Mouse (Mus musculus) kidney, embryonic 14.5 days (tissue): ENCODE measurements at regions not wholly inside any gene's neighbourhood (a gene's known extent, or its start where the extent isn't known, plus 50 kb on each side); places are given as distances from the start of the nearest gene placed in this dataset.
A peak's percentile ranks its signal among the peaks of the same experiment; 100 is the strongest.

Source experiments
- ATAC-seq: fragments of 200-750 bp; cut with Nextera tagmentation; 2 replicates; pipeline ENCODE4 v1.8.0; 2017; ENCODE audit warnings: moderate number of reproducible peaks, mild to moderate bottlenecking, moderate TSS enrichment, moderate library complexity; ENCODE audit not compliant: low FRiP score, low TSS enrichment
- H3K27ac ChIP-seq: fragments of 300-500 bp; sonication (generic); 2 replicates; pipeline ENCODE4 v1.5.1; 2014; ENCODE audit warnings: low read depth, mild to moderate bottlenecking, low read length, moderate library complexity, mixed read lengths
- H3K27me3 ChIP-seq: fragments of 300-500 bp; sonication (generic); 2 replicates; pipeline ENCODE4 v1.6.1; 2014; ENCODE audit warnings: mild to moderate bottlenecking, low read length; ENCODE audit not compliant: control insufficient read depth, insufficient read depth
- H3K36me3 ChIP-seq: fragments of 300-500 bp; sonication (generic); 2 replicates; pipeline ENCODE4 v1.6.1; 2014; ENCODE audit warnings: low read length, mixed read lengths; ENCODE audit not compliant: control insufficient read depth, insufficient read depth
- H3K4me1 ChIP-seq: fragments of 300-500 bp; sonication (generic); 2 replicates; pipeline ENCODE4 v1.6.1; 2014; ENCODE audit warnings: low read length, mixed read lengths; ENCODE audit not compliant: control insufficient read depth, insufficient read depth
- H3K4me2 ChIP-seq: fragments of 300-500 bp; sonication (generic); replicated peaks from 2 replicates; pipeline ENCODE4 v1.6.1; 2014; ENCODE audit warnings: low read depth, mild to moderate bottlenecking, low read length
- H3K4me3 ChIP-seq: fragments of 300-500 bp; sonication (generic); 2 replicates; pipeline ENCODE4 v1.5.1; 2014; ENCODE audit warnings: mild to moderate bottlenecking, low read length
- H3K9ac ChIP-seq: fragments of 300-500 bp; sonication (generic); 2 replicates; pipeline ENCODE4 v1.6.1; 2014; ENCODE audit warnings: low read depth, mild to moderate bottlenecking, low read length, moderate library complexity
- H3K9me3 ChIP-seq: fragments of 300-500 bp; sonication (generic); 2 replicates; pipeline ENCODE4 v1.6.1; 2016; ENCODE audit warnings: low read length; ENCODE audit not compliant: control insufficient read depth
- WGBS: fragments of 180-500 bp; shearing (Covaris S2); extraction: QIAGEN DNeasy Blood & Tissue Kit; methylation state at CpG from one replicate; pipeline ENCODE4 v1.1.7; 2014; 5-methylcytosine and 5-hydroxymethylcytosine counted together

GRCm38 (mm10) chr1:28229611-28230010 is 550.4 kb downstream of the Gm597 start:
- H3K27me3 ChIP-seq: no peaks in the 10 kb centered on the region

GRCm38 (mm10) chr1:28214243-28215038 is 565.6 kb downstream of the Gm597 start:
- no peak overlapping the region for H3K4me2 ChIP-seq
- no peaks in the 10 kb centered on the region for H3K9me3 ChIP-seq
- H3K27me3 ChIP-seq: no peaks in the 10 kb centered on the region
- H3K36me3 ChIP-seq: no peaks in the 10 kb centered on the region
- no peak overlapping the region for H3K9ac ChIP-seq
- H3K4me3 ChIP-seq: no peak overlapping the region
- ATAC-seq: peak; percentile 72; the same call in 1 of the 2 replicates
- WGBS: 38% methylated on average over 2 of the region's 2 CpGs
- no peaks in the 10 kb centered on the region for H3K4me1 ChIP-seq
- no peak overlapping the region for H3K27ac ChIP-seq

More at GRCm38 (mm10) chr1:28229611-28230010, 550.4 kb downstream of the Gm597 start:
- no peak for ATAC-seq
- H3K4me3 ChIP-seq: no peak overlapping the region
- no peaks in the 10 kb centered on the region for H3K4me1 ChIP-seq
- H3K36me3 ChIP-seq: no peaks in the 10 kb centered on the region
- H3K4me2 ChIP-seq: no peak overlapping the region
- H3K9ac ChIP-seq: no peak overlapping the region
- H3K27ac ChIP-seq: no peak overlapping the region
- H3K9me3 ChIP-seq: no peaks in the 10 kb centered on the region
